Mouse (Mus musculus): ENCODE results near the gene Aurka.

- TF ChIP-seq POLR2A (IDR thresholded peaks at IDR 0.05; ENCODE audit: insufficient read depth, low read depth, low read length) (no peak), CTCF (IDR thresholded peaks at IDR 0.05) (no peak)
Measured at GRCm38 (mm10) chr2:172350773-172351172, 19.6 kb downstream of the Aurka start.

Data from heart, adult 2 months (tissue).